Mouse (Mus musculus): ENCODE measurements around the gene Tff1. TPM values are rescaled to one million over a fixed set of nuclear protein-coding genes. Genes with fewer than 3 reads are reported as not detected.

The Tff1 gene
- polyA plus RNA-seq, 1 experiment from 2014 or later = not detected

DNA sequence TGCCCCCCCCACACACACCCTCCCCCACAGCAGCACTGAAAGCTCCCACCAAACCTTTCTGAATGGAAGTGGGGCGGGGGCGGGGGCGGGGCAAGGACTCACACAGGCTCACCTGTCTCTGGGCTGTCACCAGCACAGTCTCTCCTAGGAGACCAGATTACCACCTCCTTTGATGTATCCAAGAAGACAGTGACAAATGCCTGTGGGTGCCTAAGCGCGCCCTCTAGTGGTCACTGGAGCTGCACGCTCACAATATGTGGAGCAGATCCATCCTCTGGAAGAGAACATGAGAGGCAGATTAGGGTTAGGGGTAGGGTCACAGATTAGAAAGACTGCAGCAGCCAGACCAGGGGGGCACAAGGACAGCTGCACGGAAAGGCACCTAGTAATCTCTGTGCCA is 45.6 kb downstream of the Tff1 start:
- 0 out of 2 replicates have a peak overlapping the region, but pooled peaks have one; percentile 20 for H3K27ac ChIP-seq
- WGBS = 3% methylated on average over 7 of the region's 7 CpGs
- DNase-seq (ENCODE audit: extremely low spot score, low spot score) = peak; percentile 80

DNA sequence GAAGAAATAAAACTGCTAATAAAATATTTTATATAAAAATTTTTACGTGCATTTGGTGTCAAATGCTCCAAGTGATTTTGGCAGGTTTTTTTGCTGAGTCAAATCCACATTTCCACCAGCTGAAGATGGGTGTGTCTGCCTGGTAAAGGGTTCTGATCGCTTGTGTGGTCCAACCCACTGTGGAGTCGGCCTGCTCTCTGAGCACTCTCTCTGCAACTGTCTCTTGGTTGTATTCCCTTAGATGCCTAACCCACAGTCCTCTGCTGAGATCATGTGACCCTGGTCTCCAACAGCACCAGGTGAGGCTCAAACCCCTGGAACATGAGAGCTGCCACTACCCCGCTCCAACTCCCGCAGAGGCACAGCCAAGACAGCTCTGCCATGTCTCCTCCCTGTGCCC is 47.1 kb downstream of the Tff1 start:
- Histone ChIP-seq H3K9me3 (no peaks in the 10 kb centered on the region), H3K36me3 (replicated peaks) (no peaks in the 10 kb centered on the region), H3K27me3 (ENCODE audit: poor library complexity, severe bottlenecking) (no peaks in the 10 kb centered on the region), H3K4me1 (peaks cover 38% of the 10 kb centered on the region), H3K4me3 (no peak overlapping the region), H3K27ac (no peak overlapping the region)
- DNase-seq (ENCODE audit: extremely low spot score, low spot score) = no peak
- 91% methylated on average over 5 of the region's 5 CpGs for WGBS

More for the DNA sequence above, 45.6 kb downstream of the Tff1 start:
- Histone ChIP-seq H3K36me3 (replicated peaks) (no peaks in the 10 kb centered on the region), H3K9me3 (no peaks in the 10 kb centered on the region), H3K27me3 (ENCODE audit: poor library complexity, severe bottlenecking) (no peaks in the 10 kb centered on the region), H3K4me1 (peaks cover 25% of the 10 kb centered on the region), H3K4me3 (no peak overlapping the region)

DNA sequence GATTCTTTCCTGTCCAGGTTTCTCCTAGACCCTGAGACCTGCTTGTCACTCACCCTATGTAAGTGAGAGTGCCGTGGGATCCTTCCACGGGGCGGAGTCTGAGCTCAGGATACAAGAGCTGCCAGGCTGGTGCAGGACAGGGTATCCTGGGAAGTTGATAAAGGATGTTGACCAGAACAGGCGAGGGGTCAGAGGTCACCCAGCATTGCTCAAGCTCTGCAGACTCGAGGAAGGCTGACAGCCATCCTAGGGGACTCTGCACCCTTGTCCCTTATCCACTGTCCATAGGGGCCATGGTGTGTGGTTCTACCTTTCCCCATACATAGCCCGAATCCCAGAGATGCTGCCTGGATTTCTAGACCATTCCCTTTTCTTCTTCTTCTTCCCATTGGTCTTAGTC is 49.0 kb downstream of the Tff1 start:
- Histone ChIP-seq H3K27ac (no peak overlapping the region), H3K4me1 (peaks cover 43% of the 10 kb centered on the region), H3K4me3 (no peak overlapping the region), H3K9me3 (no peaks in the 10 kb centered on the region), H3K36me3 (replicated peaks) (0 out of 2 replicates have a peak, but pooled peaks cover 4% of the 10 kb centered on the region), H3K27me3 (ENCODE audit: poor library complexity, severe bottlenecking) (no peaks in the 10 kb centered on the region)
- 82% methylated on average over 6 of the region's 6 CpGs for WGBS
- no peak for DNase-seq (ENCODE audit: extremely low spot score, low spot score)

DNA sequence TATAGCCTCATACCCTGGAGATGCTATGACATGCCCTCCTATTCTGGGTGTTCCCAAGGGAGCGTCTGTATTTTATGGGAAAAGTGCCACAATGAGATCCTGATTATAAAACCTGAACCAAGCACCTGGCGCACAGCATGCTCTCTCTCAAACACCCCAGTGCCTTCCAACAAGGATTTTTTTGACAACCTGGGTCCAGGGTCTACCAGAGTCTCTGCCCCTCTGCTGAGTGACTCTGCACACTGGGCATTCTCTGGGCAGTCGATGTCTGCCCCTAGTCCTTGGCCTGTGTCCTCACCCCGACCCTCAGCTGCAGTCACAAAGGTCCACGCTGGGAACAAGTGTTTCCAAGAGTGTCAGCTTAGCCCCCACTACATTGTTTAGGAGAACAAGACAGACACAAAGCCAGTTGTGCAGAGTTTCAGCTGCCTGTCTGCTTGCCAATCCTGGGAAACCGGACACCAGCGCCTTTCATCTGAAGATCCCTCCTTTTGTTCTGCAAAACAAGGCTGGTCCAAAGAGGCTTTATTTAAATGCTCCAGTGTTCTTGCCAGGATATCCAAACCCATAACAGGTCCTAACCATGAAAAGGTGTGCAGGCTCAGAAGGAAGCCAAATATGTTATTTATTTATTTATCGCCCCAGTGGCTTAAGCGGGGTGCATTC is 51.8 kb downstream of the Tff1 start:
- Histone ChIP-seq H3K27me3 (ENCODE audit: poor library complexity, severe bottlenecking) (no peaks in the 10 kb centered on the region), H3K27ac (peak overlapping the region; percentile 74), H3K36me3 (replicated peaks) (0 out of 2 replicates have a peak, but pooled peaks cover 12% of the 10 kb centered on the region), H3K9me3 (no peaks in the 10 kb centered on the region), H3K4me1 (peaks cover 33% of the 10 kb centered on the region), H3K4me3 (no peak overlapping the region)
- DNase-seq (ENCODE audit: extremely low spot score, low spot score) = peak; percentile 44
- WGBS = 31% methylated on average over 9 of the region's 9 CpGs

Other genes with a start within 250 kb of the Tff1 start
- gene Umodl1, start 210.6 kb downstream of the Tff1 start, polyA plus RNA-seq (2016; fragmentation: Nextera tagmentation; extraction: Ambion mirVana) = 0.12 TPM in 1 of 2 replicates, not detected in the other
- gene Abcg1, start 107.6 kb downstream of the Tff1 start, polyA plus RNA-seq (2016; fragmentation: Nextera tagmentation; extraction: Ambion mirVana) = 6.7 and 7.9 TPM in 2 replicates
- gene Tff3, start 35.6 kb downstream of the Tff1 start, polyA plus RNA-seq (2016; fragmentation: Nextera tagmentation; extraction: Ambion mirVana) = 0.64 and 0.71 TPM in 2 replicates
- gene Tff2, start 21.0 kb downstream of the Tff1 start, polyA plus RNA-seq (2016; fragmentation: Nextera tagmentation; extraction: Ambion mirVana) = not detected in 2 replicates
- not detected in 2 replicates for gene Tmprss3, start 33.7 kb upstream of the Tff1 start, polyA plus RNA-seq (2016; fragmentation: Nextera tagmentation; extraction: Ambion mirVana)
- gene Ubash3a, start 42.6 kb upstream of the Tff1 start, polyA plus RNA-seq (2016; fragmentation: Nextera tagmentation; extraction: Ambion mirVana) = 0.39 and 0.42 TPM in 2 replicates
- 3.5 and 4.3 TPM in 2 replicates for gene Rsph1, start 112.1 kb upstream of the Tff1 start, polyA plus RNA-seq (2016; fragmentation: Nextera tagmentation; extraction: Ambion mirVana)
- gene Slc37a1, start 121.5 kb upstream of the Tff1 start, polyA plus RNA-seq (2016; fragmentation: Nextera tagmentation; extraction: Ambion mirVana) = 4.5 and 6.7 TPM in 2 replicates
- 16.6 and 16.8 TPM in 2 replicates for gene Pde9a, start 220.9 kb upstream of the Tff1 start, polyA plus RNA-seq (2016; fragmentation: Nextera tagmentation; extraction: Ambion mirVana)